Comparison of ENCODE assay signal across 16 mouse cellular contexts in the genomic region with DNA sequence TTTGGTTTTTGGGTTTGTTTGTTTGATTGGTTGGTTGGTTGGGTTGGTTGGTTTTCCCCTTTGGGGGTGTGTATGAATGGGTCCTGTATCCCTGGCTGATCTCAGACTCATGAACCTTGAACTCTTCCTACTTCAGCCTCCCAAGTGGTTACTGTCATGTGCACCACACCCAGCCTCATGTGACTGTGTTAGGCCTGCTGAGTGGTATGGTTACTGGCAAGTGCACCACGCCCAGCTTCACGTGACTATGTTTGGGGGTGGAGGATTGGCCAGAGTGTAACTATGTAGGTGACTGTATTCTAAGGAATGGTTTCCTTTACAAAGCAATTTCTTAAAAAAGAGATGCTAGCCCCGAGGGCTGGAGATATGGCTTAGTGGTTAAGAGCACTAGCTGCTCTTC. TPM values are rescaled to one million over a fixed set of nuclear protein-coding genes. Genes with fewer than 3 reads are reported as not detected.
DNase-seq lines count a peak whose midpoint lies in the region; ATAC-seq and TF ChIP-seq lines count a peak whose summit lies in the region.
"Had no signal": no experiment of that assay in that cellular context is flagged by ENCODE, and none has a peak within 500 bp of the region (broad histone marks: within the 10 kb centered on the region; RNA-seq: fewer than 3 reads in every experiment).

No protein-coding gene starts in this region.

- TF ChIP-seq POLR2A in CH12.LX (IDR thresholded peaks at IDR 0.05; ENCODE audit: low read depth, low read length), result no peak

- TF ChIP-seq EP300 in CH12.LX (IDR thresholded peaks at IDR 0.05; ENCODE audit: low read length), result no peak

- peak; percentile 99 for ATAC-seq in erythroid progenitor cell, adult 5-6 weeks (replicated peaks; ENCODE audit: low FRiP score, poor library complexity, severe bottlenecking)
- no peak for ATAC-seq in hindbrain, embryonic 14.5 days (ENCODE audit: low FRiP score)
- ATAC-seq: forebrain, embryonic 14.5 days had no signal

- WGBS in macrophage (ENCODE audit: missing documents), result 74% methylated on average over 3 of the region's 3 CpGs
- 96% methylated on average over 3 of the region's 3 CpGs for WGBS in hindbrain, embryonic 14.5 days

- in situ Hi-C loops in CH12.LX (cut with MboI; ENCODE audit: low pct_ligation_motif_present, low pct_unique_long_range_greater_than_20kb, low sequenced_read_pairs), result no loop called here

- no peak for TF ChIP-seq CTCF in CH12.LX (conservative IDR thresholded peaks at IDR 0.05 in 1 of 2, IDR thresholded peaks at IDR 0.05 in 1 of 2; ENCODE audit: low read depth in 2 of 2, low read length in 2 of 2)

- peaks cover 5 to 66% of the 10 kb centered on the region in 2 experiments; a peak in 3 of 4 replicates for H3K4me1 ChIP-seq in CH12.LX (ENCODE audit: control insufficient read depth in 1 of 2, insufficient read depth in 2 of 2)
- no peaks in the 10 kb centered on the region for H3K4me1 ChIP-seq in hindbrain, embryonic 14.5 days (replicated peaks; ENCODE audit: control insufficient read depth, insufficient read depth, low read length)

- DNase-seq in 3T3-L1 (ENCODE audit: low read depth, low spot score), result peak; percentile 63
- DNase-seq in CH12.LX (ENCODE audit: extremely low read depth), result no peak
- DNase-seq in frontal cortex, postnatal 14 days (ENCODE audit: low spot score in 2 of 2), result no peak
- DNase-seq in gastrocnemius, postnatal 14 days, result no peak
- DNase-seq in hindbrain, embryonic 14.5 days (ENCODE audit: low spot score), result no peak
- no peak for DNase-seq in frontal cortex, adult 2 months (ENCODE audit: extremely low spot score in 1 of 2, low spot score in 1 of 2)
- DNase-seq: adrenal gland, postnatal 14 days; cerebellum, adult 8-10 months; lung, adult 2 months had no signal

- intact Hi-C loops in gastrocnemius, postnatal 14 days (cut with DNase I; ENCODE audit: low total_unique reads), result no loop called here

- H3K4me3 ChIP-seq in CH12.LX (replicated peaks in 1 of 3; ENCODE audit: low read depth in 2 of 3, low read length in 2 of 3, poor library complexity in 1 of 3) (no peak overlapping the region), macrophage (ENCODE audit: inconsistent target) (no peak overlapping the region)
- no peak overlapping the region for H3K4me3 ChIP-seq in hindbrain, embryonic 14.5 days (replicated peaks; ENCODE audit: low read length)
- H3K4me3 ChIP-seq: left cerebral cortex, adult 2 months had no signal

- H3K27ac ChIP-seq in CH12.LX (ENCODE audit: insufficient read depth, low read depth) (no peak overlapping the region), macrophage (peak overlapping the region; percentile 22; the same call in 1 of the 2 replicates)
- H3K27ac ChIP-seq in hindbrain, embryonic 14.5 days, result no peak overlapping the region
- H3K27ac ChIP-seq: kidney, postnatal 0 days; left cerebral cortex, adult 2 months had no signal

- peaks cover 14 to 56% of the 10 kb centered on the region in 2 experiments for H3K36me3 ChIP-seq in CH12.LX (replicated peaks in 1 of 2; ENCODE audit: control insufficient read depth in 1 of 2, insufficient read depth in 1 of 2, low read length in 1 of 2)
- H3K36me3 ChIP-seq in macrophage (ENCODE audit: inconsistent target), result no peaks in the 10 kb centered on the region
- no peaks in the 10 kb centered on the region for H3K36me3 ChIP-seq in hindbrain, embryonic 14.5 days (replicated peaks; ENCODE audit: control insufficient read depth, insufficient read depth)

- peaks cover 12% of the 10 kb centered on the region for H3K9me3 ChIP-seq in CH12.LX (replicated peaks; ENCODE audit: low read length)
- H3K9me3 ChIP-seq in hindbrain, embryonic 14.5 days (ENCODE audit: control insufficient read depth, low read length), result no peaks in the 10 kb centered on the region

- H3K4me2 ChIP-seq in CH12.LX (ENCODE audit: insufficient read depth, low read depth, poor library complexity, severe bottlenecking), result no peak overlapping the region
- no peak overlapping the region for H3K4me2 ChIP-seq in hindbrain, embryonic 14.5 days (replicated peaks)

- dilution Hi-C loops in CH12.LX (cut with MboI; ENCODE audit: extremely low pct_ligation_motif_present, extremely low pct_unique_long_range_greater_than_20kb, low sequenced_read_pairs), result no loop called here

- H3K79me2 ChIP-seq in CH12.LX (replicated peaks; ENCODE audit: control insufficient read depth, extremely low read depth, insufficient read depth, poor library complexity, severe bottlenecking), result peaks cover 73% of the 10 kb centered on the region
- H3K79me2 ChIP-seq in macrophage (ENCODE audit: inconsistent target), result peaks cover 97% of the 10 kb centered on the region

- TF ChIP-seq RAD21 in CH12.LX (IDR thresholded peaks at IDR 0.05; ENCODE audit: low read depth, low read length), result no peak

- H3K9ac ChIP-seq in CH12.LX (ENCODE audit: insufficient read depth, low read depth), result no peak overlapping the region
- no peak overlapping the region for H3K9ac ChIP-seq in hindbrain, embryonic 14.5 days

- no peaks in the 10 kb centered on the region for H3K27me3 ChIP-seq in CH12.LX (replicated peaks)
- H3K27me3 ChIP-seq in hindbrain, embryonic 14.5 days (ENCODE audit: control insufficient read depth, insufficient read depth, low read length), result no peaks in the 10 kb centered on the region

TF ChIP-seq in CH12.LX, 34 proteins besides CTCF, POLR2A, EP300 and RAD21:
- TF ChIP-seq MYC (IDR thresholded peaks at IDR 0.05; ENCODE audit: low read depth, low read length) (no peak), BHLHE40 (IDR thresholded peaks at IDR 0.05; ENCODE audit: low read depth, low read length) (peak; percentile 59)

RNA-seq across cellular contexts. Expression of a gene that starts 16.9 kb away (rescaled TPM):
- total RNA-seq in CH12.LX (2012; rRNA removed) (20.7 and 21.8 TPM in 2 replicates), CH12.LX (2014; rRNA removed) (12.0 and 13.2 TPM in 2 replicates)
- polyA plus RNA-seq in CH12.LX (2012; ENCODE audit: insufficient read length, low read depth) (32.7 and 38.9 TPM in 2 replicates), macrophage (2018) (46.6 to 51.5 TPM (median 46.7 TPM) in 3 replicates)
- total RNA-seq in erythroid progenitor cell, adult 5-6 weeks (2015; ENCODE audit: low replicate concordance), result 145 and 147 TPM in 2 replicates
- total RNA-seq in erythroid progenitor cell, adult 5-6 weeks (2017; ENCODE audit: low replicate concordance), result 67.4 and 102 TPM in 2 replicates
- total RNA-seq in macrophage (2018; cell fraction: chromatin; rRNA removed), result 100 to 1,000 TPM; 203 to 938 (median 276) TPM
- total RNA-seq in macrophage (2018; cell fraction: cytosol; rRNA removed), result 100 to 1,000 TPM in 8 of 26 experiments, 10 to 100 TPM in 18; 80.4 to 132 (median 93.2) TPM
- 100 to 1,000 TPM; 134 to 711 (median 191) TPM for total RNA-seq in macrophage (2018; cell fraction: nucleus; rRNA removed)
- 10 to 100 TPM; 26.3 to 45.5 TPM for total RNA-seq in gastrocnemius, postnatal 14 days (2021)
- 2.7 and 3.9 TPM in 2 replicates for polyA plus RNA-seq in hindbrain, embryonic 14.5 days (2014; fragmentation: Nextera tagmentation; extraction: Ambion mirVana)
- 4.7 and 5.0 TPM in 2 replicates for polyA plus RNA-seq in frontal cortex, adult 2 months (2012; rRNA removed)

RNA-seq across cellular contexts. Expression of a gene that starts 53.2 kb away (rescaled TPM):
- total RNA-seq in CH12.LX (2012; rRNA removed) (not detected in 2 replicates), CH12.LX (2014; rRNA removed) (not detected in 2 replicates)
- polyA plus RNA-seq in CH12.LX (2012; ENCODE audit: insufficient read length, low read depth) (not detected in 2 replicates), macrophage (2018) (not detected in 3 replicates)
- not detected in 2 replicates for total RNA-seq in erythroid progenitor cell, adult 5-6 weeks (2015; ENCODE audit: low replicate concordance)
- not detected in 2 replicates for total RNA-seq in erythroid progenitor cell, adult 5-6 weeks (2017; ENCODE audit: low replicate concordance)
- not detected for total RNA-seq in macrophage (2018; cell fraction: chromatin; rRNA removed)
- total RNA-seq in macrophage (2018; cell fraction: cytosol; rRNA removed), result under 1 TPM in 4 of 26 experiments, not detected in 22; 0.09 to 0.15 (median 0.12) TPM
- total RNA-seq in macrophage (2018; cell fraction: nucleus; rRNA removed), result not detected
- total RNA-seq in gastrocnemius, postnatal 14 days (2021), result under 1 TPM; 0.18 to 0.47 TPM
- 0.41 and 0.50 TPM in 2 replicates for polyA plus RNA-seq in hindbrain, embryonic 14.5 days (2014; fragmentation: Nextera tagmentation; extraction: Ambion mirVana)
- polyA plus RNA-seq in frontal cortex, adult 2 months (2012; rRNA removed), result not detected in 2 replicates
- total RNA-seq: adrenal gland, postnatal 14 days; left cerebral cortex, adult 2 months; midbrain, postnatal 0 days had no signal
- polyA plus RNA-seq: hindbrain, embryonic 11.5 days had no signal
